Mouse (Mus musculus) kidney, postnatal 0 days (tissue): Measurements from ENCODE around the gene Sec24c. TPM values are rescaled to one million over a fixed set of nuclear protein-coding genes. Genes with fewer than 3 reads are reported as not detected.

Experiments
- ATAC-seq: fragments of 200-750 bp; cut with Nextera tagmentation; replicated peaks from 2 replicates; pipeline ENCODE4 v1.8.0; 2017; ENCODE audit warnings: low read depth, moderate number of reproducible peaks, moderate TSS enrichment, moderate library complexity; ENCODE audit not compliant: low FRiP score
- DNase-seq: peaks from one replicate; pipeline ENCODE4 v3.0.0-alpha.2; 2016; ENCODE audit warnings: low spot score
- H3K27ac ChIP-seq: fragments of 300-500 bp; sonication (generic); 2 replicates; pipeline ENCODE4 v1.5.1; 2014; ENCODE audit warnings: mild to moderate bottlenecking
- H3K27me3 ChIP-seq: fragments of 300-500 bp; sonication (generic); 2 replicates; pipeline ENCODE4 v1.6.1; 2014; ENCODE audit warnings: low read length, mixed read lengths; ENCODE audit not compliant: insufficient read depth
- H3K36me3 ChIP-seq: fragments of 300-500 bp; sonication (generic); 2 replicates; pipeline ENCODE4 v1.6.1; 2014; ENCODE audit warnings: low read length, mixed read lengths; ENCODE audit not compliant: insufficient read depth
- H3K4me1 ChIP-seq: fragments of 300-500 bp; sonication (generic); replicated peaks from 2 replicates; pipeline ENCODE4 v1.6.1; 2014; ENCODE audit warnings: antibody characterized with exemption, low read length, mixed read lengths; ENCODE audit not compliant: insufficient read depth
- H3K4me2 ChIP-seq: fragments of 300-500 bp; sonication (generic); 2 replicates; pipeline ENCODE4 v1.6.1; 2014; ENCODE audit warnings: mild to moderate bottlenecking, low read length, moderate library complexity, mixed read lengths
- H3K4me3 ChIP-seq: fragments of 300-500 bp; sonication (generic); replicated peaks from 2 replicates; pipeline ENCODE4 v1.5.1; 2014; ENCODE audit warnings: low read depth, low read length
- H3K9ac ChIP-seq: fragments of 300-500 bp; sonication (generic); 2 replicates; pipeline ENCODE4 v1.6.1; 2014; ENCODE audit warnings: low read depth, low read length
- H3K9me3 ChIP-seq: fragments of 300-500 bp; sonication (generic); replicated peaks from 2 replicates; pipeline ENCODE4 v1.6.1; 2016; ENCODE audit warnings: low read length, inconsistent platforms, mixed read lengths
- CTCF ChIP-seq: IDR thresholded peaks from 2 replicates; pipeline ENCODE4 v1.5.1; 2016; ENCODE audit warnings: antibody characterized with exemption, low read depth, mild to moderate bottlenecking, moderate library complexity
- WGBS: fragments of 180-500 bp; shearing (Covaris S2); extraction: QIAGEN DNeasy Blood & Tissue Kit; methylation state at CpG from one replicate; pipeline ENCODE4 v1.1.7; 2014; 5-methylcytosine and 5-hydroxymethylcytosine counted together
- polyA plus RNA-seq: library from polyadenylated mRNA; unstranded; fragments of >200 nt; fragmentation: Nextera tagmentation; extraction: Ambion mirVana; gene quantifications from 2 replicates; pipeline ENCODE4 v1.2.1, GENCODE M21; 2015

Gene Sec24c
- polyA plus RNA-seq, 1 experiment from 2014 or later = 57.3 TPM

GRCm38 (mm10) chr14:20694185-20694883 lies 20.2 kb downstream of the Sec24c start:
- ATAC-seq = peak; percentile 18
- peak overlapping the region; percentile 92 for H3K4me3 ChIP-seq
- H3K4me2 ChIP-seq = peak overlapping the region; percentile 85
- TF ChIP-seq CTCF = no peak
- peak overlapping the region; percentile 92 for H3K9ac ChIP-seq
- H3K36me3 ChIP-seq = peaks cover 46% of the 10 kb centered on the region
- 44% methylated on average over 13 of the region's 13 CpGs for WGBS
- no peaks in the 10 kb centered on the region for H3K9me3 ChIP-seq
- H3K4me1 ChIP-seq = peaks cover 24% of the 10 kb centered on the region; the same call in 1 of the 2 replicates
- H3K27ac ChIP-seq = peak overlapping the region; percentile 99
- no peaks in the 10 kb centered on the region for H3K27me3 ChIP-seq
- DNase-seq = no peak

DNA sequence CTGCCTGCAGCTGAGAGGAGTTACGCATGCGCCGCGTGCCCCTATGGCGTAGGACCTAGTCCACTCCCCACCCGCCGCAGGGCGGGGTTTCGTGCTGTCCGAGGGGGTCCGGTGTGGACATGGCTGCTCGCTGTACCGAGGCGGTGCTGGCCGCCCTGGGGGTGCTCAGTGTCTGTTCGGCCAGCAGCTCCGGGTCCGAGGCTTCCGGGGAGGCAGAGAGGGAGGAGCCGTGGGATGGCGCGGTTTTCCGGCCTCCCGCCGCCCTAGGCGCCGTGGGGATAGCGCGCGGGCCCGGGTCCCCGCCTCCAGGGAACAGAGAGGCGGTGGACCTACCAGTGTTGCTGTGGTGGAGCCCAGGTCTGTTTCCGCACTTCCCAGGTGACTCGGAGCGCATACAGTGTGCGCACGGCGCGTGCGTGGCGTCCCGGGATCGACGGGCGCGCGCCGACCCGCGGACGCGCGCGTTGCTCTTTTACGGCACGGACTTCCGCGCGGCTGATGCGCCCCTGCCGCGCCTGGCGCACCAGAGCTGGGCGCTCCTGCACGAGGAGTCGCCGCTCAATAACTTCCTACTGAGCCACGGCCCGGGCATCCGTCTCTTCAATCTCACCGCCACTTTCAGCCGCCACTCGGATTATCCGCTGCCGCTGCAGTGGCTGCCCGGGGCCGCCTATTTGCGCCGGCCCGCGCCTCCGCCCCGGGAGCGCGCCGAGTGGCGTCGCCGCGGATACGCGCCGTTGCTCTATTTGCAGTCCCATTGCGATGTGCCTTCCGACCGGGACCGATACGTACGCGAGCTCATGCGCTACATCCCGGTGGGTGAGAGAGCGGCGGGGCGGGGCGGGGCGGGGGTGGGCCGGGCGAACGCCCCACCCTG lies 21.0 kb downstream of the Sec24c start, which contains the start of gene Fut11:
Gene Fut11, plus strand, starts transcription at position 85 of the 877 bp plus-strand sequence.
- DNase-seq = peak; percentile 95
- Histone ChIP-seq H3K9ac (peak within 1 kb of the TSS; percentile 92), H3K4me2 (peak within 1 kb of the TSS; percentile 85), H3K4me3 (peak within 1 kb of the TSS; percentile 92), H3K4me1 (peaks cover 24% of the 10 kb centered on the region; the same call in 1 of the 2 replicates), H3K9me3 (no peaks in the 10 kb centered on the region), H3K27me3 (no peaks in the 10 kb centered on the region), H3K27ac (peak within 1 kb of the TSS; percentile 99), H3K36me3 (peaks cover 39% of the 10 kb centered on the region)
- TF ChIP-seq CTCF = no peak
- ATAC-seq = peak; percentile 92
- under 1% methylated on average over 97 of the region's 111 CpGs for WGBS

DNA sequence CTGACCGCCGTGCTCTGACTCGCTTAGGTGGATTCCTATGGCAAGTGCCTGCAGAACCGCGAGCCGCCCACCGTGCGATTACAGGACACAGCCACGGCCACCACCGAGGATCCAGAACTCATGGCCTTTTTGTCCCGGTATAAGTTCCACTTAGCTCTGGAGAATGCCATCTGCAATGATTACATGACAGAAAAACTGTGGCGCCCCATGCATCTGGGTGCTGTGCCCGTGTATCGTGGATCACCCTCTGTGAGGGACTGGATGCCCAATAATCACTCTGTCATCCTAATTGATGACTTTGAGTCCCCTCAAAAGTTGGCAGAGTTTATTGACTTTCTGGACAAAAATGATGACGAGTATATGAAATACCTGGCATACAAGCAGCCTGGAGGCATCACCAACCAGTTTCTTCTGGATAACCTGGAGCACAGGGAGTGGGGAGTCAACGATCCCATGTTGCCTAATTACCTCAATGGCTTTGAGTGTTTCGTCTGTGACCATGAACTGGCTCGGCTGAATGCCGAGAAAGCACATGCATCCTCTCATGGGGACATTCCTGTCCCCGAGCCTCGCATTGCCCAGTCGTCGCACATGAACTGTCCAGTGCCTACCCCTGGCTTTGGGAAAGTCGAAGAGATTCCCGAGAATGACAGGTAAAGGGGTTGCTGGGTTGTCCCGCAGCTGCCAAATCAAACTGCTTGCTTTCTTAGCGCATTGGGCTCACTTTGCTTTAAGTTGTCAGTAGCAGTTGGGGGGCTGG lies 21.8 kb downstream of the Sec24c start:
- Histone ChIP-seq H3K4me3 (peak overlapping the region; percentile 92), H3K4me1 (peaks cover 24% of the 10 kb centered on the region; the same call in 1 of the 2 replicates), H3K36me3 (peaks cover 32% of the 10 kb centered on the region), H3K27me3 (no peaks in the 10 kb centered on the region), H3K9ac (peak overlapping the region; percentile 92), H3K4me2 (peak overlapping the region; percentile 85), H3K27ac (peak overlapping the region; percentile 99), H3K9me3 (no peaks in the 10 kb centered on the region)
- WGBS = 7% methylated on average over 27 of the region's 27 CpGs
- DNase-seq = no peak
- TF ChIP-seq CTCF = no peak
- ATAC-seq = no peak

- DNase-seq (peak; percentile 87), ATAC-seq (no peak)
- H3K4me3 ChIP-seq = peak overlapping the region; percentile 92; the same call in 1 of the 2 replicates
- peaks cover 22% of the 10 kb centered on the region for H3K36me3 ChIP-seq
- H3K4me2 ChIP-seq = peak overlapping the region; percentile 85
- TF ChIP-seq CTCF = peak; percentile 72
- H3K4me1 ChIP-seq = peaks cover 29% of the 10 kb centered on the region
- H3K27ac ChIP-seq = no peak overlapping the region
- WGBS = 4% methylated on average over 1 of the region's 1 CpGs
- no peaks in the 10 kb centered on the region for H3K27me3 ChIP-seq
- no peak overlapping the region for H3K9ac ChIP-seq
- H3K9me3 ChIP-seq = no peaks in the 10 kb centered on the region
Measured at GRCm38 (mm10) chr14:20696986-20697385, 22.9 kb downstream of the Sec24c start.

DNA sequence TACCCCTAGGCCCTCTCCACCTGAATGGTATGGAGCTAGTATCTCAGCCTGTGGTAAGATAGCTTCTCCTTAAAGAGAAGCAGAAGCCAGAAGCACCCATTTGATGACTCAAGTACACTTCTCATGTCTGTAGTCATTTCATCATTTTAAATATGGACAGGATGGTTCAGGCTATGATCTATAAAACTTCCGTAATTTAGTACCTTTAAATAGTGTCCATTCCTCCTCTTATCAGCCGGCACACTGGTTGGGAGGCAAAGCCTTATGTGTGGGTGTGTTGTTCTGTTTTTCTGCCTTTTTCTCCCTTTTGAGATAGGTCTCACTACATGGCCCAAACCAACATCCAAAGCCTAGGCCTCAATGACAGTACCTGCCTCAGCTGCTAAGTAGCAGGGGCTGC lies 24.4 kb downstream of the Sec24c start:
- H3K4me1 ChIP-seq = peaks cover 30% of the 10 kb centered on the region
- H3K4me3 ChIP-seq = no peak overlapping the region
- H3K4me2 ChIP-seq = no peak overlapping the region

More for the DNA sequence above, 24.4 kb downstream of the Sec24c start:
- H3K9ac ChIP-seq = no peak overlapping the region
- H3K36me3 ChIP-seq = peaks cover 9% of the 10 kb centered on the region; the same call in 1 of the 2 replicates
- no peak overlapping the region for H3K27ac ChIP-seq
- no peak for TF ChIP-seq CTCF
- 75% methylated on average over 2 of the region's 2 CpGs for WGBS
- DNase-seq (no peak), ATAC-seq (no peak)
- no peaks in the 10 kb centered on the region for H3K9me3 ChIP-seq
- H3K27me3 ChIP-seq = no peaks in the 10 kb centered on the region
